Mouse (Mus musculus): ENCODE data around the gene Gdap1l1.

DNA sequence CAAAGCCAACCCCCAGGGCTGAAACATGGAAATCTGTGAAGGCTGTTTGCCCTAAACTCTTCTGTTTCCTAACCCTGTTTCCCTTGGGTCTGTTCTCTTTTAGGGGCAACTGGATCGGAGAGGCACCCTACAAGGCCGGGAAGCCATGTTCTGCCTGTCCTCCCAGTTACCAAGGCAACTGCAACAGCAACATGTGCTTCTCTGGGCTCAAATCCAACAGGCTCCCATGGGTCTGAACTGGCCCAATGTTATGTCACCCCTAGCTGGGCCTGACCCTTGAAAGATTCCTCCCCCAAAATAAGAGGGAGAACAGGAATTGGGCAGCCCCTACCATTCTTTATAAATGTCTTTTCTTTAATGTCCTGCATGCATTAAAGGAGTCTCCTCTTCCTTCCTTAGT is 63.9 kb downstream of the Gdap1l1 start:
- no peak for TF ChIP-seq POLR2A (IDR thresholded peaks at IDR 0.05; ENCODE audit: insufficient read length, low read depth)
- TF ChIP-seq MYOD1 (IDR thresholded peaks at IDR 0.05; ENCODE audit: control insufficient read depth in 1 of 3, insufficient read length in 2 of 3, low read depth in 2 of 3): no peak
- TF ChIP-seq MAX (IDR thresholded peaks at IDR 0.05; ENCODE audit: low read depth): no peak
- TF ChIP-seq E2F4 (IDR thresholded peaks at IDR 0.05; ENCODE audit: insufficient read depth): no peak
- TF ChIP-seq POLR2AphosphoS2 (IDR thresholded peaks at IDR 0.05; ENCODE audit: insufficient read length, low read depth): no peak
- no peak for TF ChIP-seq TCF12 (IDR thresholded peaks at IDR 0.05; ENCODE audit: insufficient read depth, poor library complexity, severe bottlenecking)
- TF ChIP-seq CEBPB (IDR thresholded peaks at IDR 0.05; ENCODE audit: insufficient read depth, poor library complexity, severe bottlenecking): no peak
- no peak for TF ChIP-seq SRF (IDR thresholded peaks at IDR 0.05; ENCODE audit: control insufficient read depth, insufficient read length, low read depth)

Data from myocyte (in vitro differentiated cells).